Comparison of ENCODE assay signal across 9 mouse cellular contexts in the genomic region with DNA sequence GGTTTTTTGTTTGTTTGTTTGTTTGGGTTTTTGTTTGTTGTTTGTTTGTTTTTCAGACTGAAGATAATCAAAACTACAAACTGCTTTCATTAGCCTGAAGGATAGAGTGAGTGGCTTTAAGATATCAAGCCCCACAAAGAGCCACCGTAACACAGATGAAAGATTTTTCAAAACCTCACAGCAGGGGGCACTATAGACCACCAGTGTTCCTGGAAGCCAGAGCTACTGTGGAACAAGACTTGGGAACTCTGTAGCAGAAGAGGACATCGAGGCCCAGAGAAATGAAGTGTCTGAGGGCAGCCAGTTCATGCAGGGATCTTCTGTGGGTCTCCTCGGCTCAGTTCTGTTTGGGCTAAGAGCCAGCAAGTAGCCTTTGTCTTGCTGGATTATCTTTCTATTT. TPM values are rescaled to one million over a fixed set of nuclear protein-coding genes. Genes with fewer than 3 reads are reported as not detected.
A peak's percentile ranks its signal among the peaks of the same experiment; 100 is the strongest.
DNase-seq lines count a peak whose midpoint lies in the region; ATAC-seq lines count a peak whose summit lies in the region.
"Had no signal": no experiment of that assay in that cellular context is flagged by ENCODE, and none has a peak within 500 bp of the region (broad histone marks: within the 10 kb centered on the region; RNA-seq: fewer than 3 reads in every experiment).

No protein-coding gene starts in this region.

- no peaks in the 10 kb centered on the region for H3K36me3 ChIP-seq in heart, embryonic 11.5 days (ENCODE audit: control insufficient read depth, insufficient read depth, low read length)
- no peaks in the 10 kb centered on the region for H3K36me3 ChIP-seq in neural tube, embryonic 11.5 days (ENCODE audit: control insufficient read depth, insufficient read depth, low read length)
- H3K36me3 ChIP-seq: hindbrain, embryonic 15.5 days had no signal

- no peak overlapping the region for H3K4me3 ChIP-seq in heart, embryonic 11.5 days (ENCODE audit: low read depth, low read length)
- no peak overlapping the region for H3K4me3 ChIP-seq in neural tube, embryonic 11.5 days (ENCODE audit: low read depth, low read length)
- H3K4me3 ChIP-seq: hindbrain, embryonic 15.5 days had no signal

- WGBS in heart, embryonic 11.5 days (ENCODE audit: insufficient replicate concordance): 56% methylated on average over 3 of the region's 3 CpGs
- WGBS in neural tube, embryonic 11.5 days: 74% methylated on average over 3 of the region's 3 CpGs

- no peaks in the 10 kb centered on the region; the same call in 1 of the 2 replicates for H3K4me1 ChIP-seq in heart, embryonic 11.5 days (ENCODE audit: control insufficient read depth, insufficient read depth, low read length)
- no peaks in the 10 kb centered on the region; the same call in 1 of the 2 replicates for H3K4me1 ChIP-seq in neural tube, embryonic 11.5 days (ENCODE audit: control insufficient read depth, insufficient read depth, low read length)
- H3K4me1 ChIP-seq: hindbrain, embryonic 15.5 days had no signal

- no peaks in the 10 kb centered on the region for H3K9me3 ChIP-seq in heart, embryonic 11.5 days (replicated peaks; ENCODE audit: control insufficient read depth, low read length)
- no peaks in the 10 kb centered on the region for H3K9me3 ChIP-seq in neural tube, embryonic 11.5 days (ENCODE audit: control insufficient read depth, low read length)
- H3K9me3 ChIP-seq: hindbrain, embryonic 15.5 days had no signal

- DNase-seq in heart, adult 18-20 months: peak; percentile 26 to 77
- peak; percentile 21 to 25 for DNase-seq in B cell, adult 2 months
- DNase-seq in brain, adult 2 months (ENCODE audit: low read depth, low spot score): peak; percentile 79
- DNase-seq in gastrocnemius, postnatal 4 days (ENCODE audit: low spot score in 2 of 2): peak; percentile 22 to 35
- peak; percentile 57 to 75 for DNase-seq in layer of hippocampus, postnatal 25 days (ENCODE audit: extremely low spot score in 1 of 2, low spot score in 1 of 2)
- DNase-seq in neural tube, embryonic 11.5 days (ENCODE audit: low spot score): peak; percentile 39

- no peak for ATAC-seq in heart, embryonic 11.5 days (replicated peaks; ENCODE audit: insufficient number of reproducible peaks, low FRiP score, low TSS enrichment)
- ATAC-seq in neural tube, embryonic 11.5 days (ENCODE audit: insufficient read depth, low FRiP score, low TSS enrichment): no peak
- ATAC-seq in megakaryocyte-erythroid progenitor cell, adult 5-6 weeks (replicated peaks; ENCODE audit: low FRiP score, low TSS enrichment, poor library complexity, severe bottlenecking): no peak

- no peak overlapping the region for H3K4me2 ChIP-seq in heart, embryonic 11.5 days
- H3K4me2 ChIP-seq in neural tube, embryonic 11.5 days (ENCODE audit: low read depth): no peak overlapping the region
- H3K4me2 ChIP-seq: hindbrain, embryonic 15.5 days had no signal

- H3K27me3 ChIP-seq in heart, embryonic 11.5 days (ENCODE audit: control insufficient read depth, insufficient read depth, low read length): no peaks in the 10 kb centered on the region
- no peaks in the 10 kb centered on the region for H3K27me3 ChIP-seq in neural tube, embryonic 11.5 days (ENCODE audit: control insufficient read depth, insufficient read depth, low read length)
- H3K27me3 ChIP-seq: hindbrain, embryonic 15.5 days had no signal

- H3K9ac ChIP-seq in heart, embryonic 11.5 days (ENCODE audit: low read depth, low read length): no peak overlapping the region
- H3K9ac ChIP-seq in neural tube, embryonic 11.5 days (ENCODE audit: low read length): no peak overlapping the region
- H3K9ac ChIP-seq: hindbrain, embryonic 15.5 days had no signal

- no peak overlapping the region for H3K27ac ChIP-seq in heart, embryonic 11.5 days (ENCODE audit: low read depth, low read length)
- no peak overlapping the region for H3K27ac ChIP-seq in neural tube, embryonic 11.5 days (ENCODE audit: low read depth, low read length)
- H3K27ac ChIP-seq: hindbrain, embryonic 15.5 days had no signal

RNA-seq across cellular contexts. Expression of a gene that starts 49.4 kb away (rescaled TPM):
- total RNA-seq in heart, adult 18-20 months (2021): not detected
- not detected in 2 replicates for polyA plus RNA-seq in heart, embryonic 11.5 days (2014; fragmentation: Nextera tagmentation; extraction: Ambion mirVana)
- under 1 TPM in 1 of 2 experiments, not detected in 1; 0.34 TPM for total RNA-seq in gastrocnemius, postnatal 4 days (2021)
- not detected for total RNA-seq in layer of hippocampus, postnatal 25 days (2021)
- not detected in 2 replicates for polyA plus RNA-seq in neural tube, embryonic 11.5 days (2014; fragmentation: Nextera tagmentation; extraction: Ambion mirVana)
- not detected in 2 replicates for total RNA-seq in megakaryocyte-erythroid progenitor cell, adult 5-6 weeks (2014; fragmentation: Nextera tagmentation)
- not detected in 2 replicates for total RNA-seq in megakaryocyte-erythroid progenitor cell, adult 5-6 weeks (2017)

Comparison
In these comparisons a context has a peak if more than half of its experiments do, and no peak if none do; other contexts are left out.
1. DNase-seq: peak in every context shown above with its lines; median percentile 79 in brain, adult 2 months; 66 in layer of hippocampus, postnatal 25 days; 52 in heart, adult 18-20 months; 39 in neural tube, embryonic 11.5 days; 28 in gastrocnemius, postnatal 4 days; 23 in B cell, adult 2 months.